Mouse (Mus musculus): ENCODE measurements around the gene Fam98c.
"Not testable (repeated sequence)": the region's sequence is repeated elsewhere in the genome, so short reads cannot be mapped to it uniquely, and the experiment has no call there.

Gene Fam98c

DNA sequence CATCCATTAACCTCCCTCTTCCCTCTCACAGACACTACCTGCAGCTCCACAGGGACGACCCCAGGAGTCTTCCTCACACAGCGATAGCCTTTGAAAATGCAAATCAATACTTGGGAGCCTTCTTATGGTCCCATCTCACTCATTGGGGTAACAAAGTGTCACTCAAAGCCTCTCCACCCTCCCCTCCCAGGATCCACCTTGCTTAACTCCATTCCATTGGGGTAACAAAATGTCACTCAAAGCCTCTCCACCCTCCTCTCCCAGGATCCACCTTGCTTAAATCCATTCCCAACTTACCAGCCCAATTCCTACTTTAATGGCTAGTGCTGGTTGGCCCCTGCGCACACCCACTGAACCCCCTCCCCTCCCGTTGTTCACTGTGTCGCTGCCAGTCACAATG lies 2.2 kb upstream of the Fam98c start:
- no peak for DNase-seq (ENCODE audit: low spot score)

DNA sequence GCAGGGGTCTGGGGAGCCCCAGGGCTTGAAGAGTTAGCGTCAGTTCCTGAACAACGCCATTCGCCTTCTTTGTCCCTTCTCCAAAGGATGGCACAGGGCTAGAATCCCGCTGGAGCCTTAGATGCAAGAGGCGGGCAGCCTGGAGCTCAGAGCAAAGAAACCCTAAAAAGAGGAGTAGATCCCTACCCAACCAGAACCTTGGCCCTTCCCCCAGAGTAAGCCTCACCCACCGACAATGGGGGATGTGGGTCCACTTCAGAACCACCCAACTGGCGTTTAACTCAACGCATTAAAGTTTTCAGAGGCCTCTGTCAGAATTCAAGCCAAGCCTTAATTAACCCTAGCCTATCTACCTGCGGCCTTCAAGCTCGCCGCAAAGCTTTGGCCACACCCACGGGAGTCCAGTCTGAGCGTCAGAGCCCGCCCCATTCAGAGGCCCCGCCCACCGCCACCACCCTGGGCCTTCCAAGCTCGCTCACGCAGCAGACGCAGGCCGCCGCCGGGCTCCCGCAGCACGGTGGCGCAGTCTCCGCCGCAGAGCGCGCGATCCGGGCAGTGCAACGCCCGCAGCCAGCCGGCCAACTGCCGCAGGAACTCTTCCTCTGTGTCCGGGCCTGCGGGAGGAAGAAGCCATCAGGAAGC lies 717 bp downstream of the Fam98c start:
- DNase-seq (ENCODE audit: low spot score), result peak; percentile 79

DNA sequence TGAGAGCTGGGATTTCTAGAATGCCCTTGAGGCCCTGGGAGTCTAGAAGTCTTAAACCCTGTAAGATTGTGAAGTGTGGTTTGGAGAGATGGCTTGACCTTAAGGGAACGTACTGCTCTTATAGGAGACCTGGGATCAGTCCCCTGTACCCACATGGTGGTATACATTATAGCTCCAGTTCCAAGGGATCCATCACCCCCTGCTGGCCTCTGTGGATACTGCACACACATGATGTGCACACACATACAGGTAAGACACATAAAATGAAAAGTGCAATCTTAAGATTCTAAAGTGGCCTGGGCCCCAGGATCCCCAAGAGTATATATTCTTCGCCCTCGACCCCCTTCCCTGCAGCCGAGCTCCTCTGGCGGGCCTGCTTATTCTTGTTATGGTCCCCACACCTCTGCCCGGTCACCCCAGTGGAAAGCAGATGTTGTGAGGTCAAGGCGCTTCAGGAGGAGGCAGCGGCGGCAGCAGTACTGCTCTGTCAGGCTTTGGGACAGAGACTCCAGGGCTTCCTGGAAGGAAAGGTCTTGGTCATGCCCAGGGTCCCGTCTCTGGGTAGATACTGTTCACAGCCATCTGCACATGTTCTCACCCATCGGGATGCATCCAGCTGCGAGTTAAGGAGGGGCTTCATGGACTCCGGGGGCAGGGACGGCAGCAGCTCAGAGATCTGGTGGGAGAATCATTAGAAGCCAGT lies 1.9 kb downstream of the Fam98c start:
- DNase-seq (ENCODE audit: low spot score), result no peak

DNA sequence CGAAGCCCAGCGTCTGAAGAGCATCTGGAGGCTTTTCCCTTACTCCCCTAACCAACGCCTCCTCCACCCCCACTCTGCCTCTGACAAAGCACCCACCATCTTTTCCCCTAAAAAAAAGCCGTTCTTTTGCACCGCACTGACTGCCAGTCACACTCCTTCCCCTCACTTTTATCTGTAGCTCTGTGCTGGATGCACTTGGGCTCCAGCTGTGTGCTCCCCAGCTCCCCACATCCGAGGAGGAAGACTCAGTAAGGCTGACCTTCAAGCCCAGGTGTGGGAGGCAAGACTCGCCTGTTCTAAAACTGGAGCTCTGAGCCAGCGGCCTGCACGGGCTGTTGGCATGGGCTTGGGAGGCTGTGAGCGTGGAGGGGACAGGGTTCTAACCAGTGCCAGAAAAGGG lies 4.5 kb downstream of the Fam98c start:
- no peak for DNase-seq (ENCODE audit: low spot score)

DNA sequence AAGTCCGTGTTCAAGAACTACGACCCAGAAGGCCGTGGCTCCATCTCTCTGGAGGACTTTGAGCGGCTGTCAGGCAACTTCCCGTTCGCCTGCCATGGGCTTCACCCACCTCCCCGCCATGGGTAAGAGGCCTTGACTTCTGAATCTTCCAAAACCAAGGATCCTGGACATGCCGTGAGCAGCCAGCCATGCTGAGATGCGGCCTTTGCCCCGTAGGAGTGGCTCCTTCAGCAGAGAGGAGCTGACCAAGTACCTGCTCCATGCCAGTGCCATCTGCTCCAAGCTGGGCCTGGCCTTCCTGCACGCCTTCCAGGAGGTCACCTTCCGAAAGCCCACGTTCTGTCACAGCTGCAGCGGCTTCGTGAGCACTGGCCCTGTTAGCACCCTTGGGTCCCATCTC lies 7.3 kb downstream of the Fam98c start:
- DNase-seq (ENCODE audit: low spot score), result no peak

DNA sequence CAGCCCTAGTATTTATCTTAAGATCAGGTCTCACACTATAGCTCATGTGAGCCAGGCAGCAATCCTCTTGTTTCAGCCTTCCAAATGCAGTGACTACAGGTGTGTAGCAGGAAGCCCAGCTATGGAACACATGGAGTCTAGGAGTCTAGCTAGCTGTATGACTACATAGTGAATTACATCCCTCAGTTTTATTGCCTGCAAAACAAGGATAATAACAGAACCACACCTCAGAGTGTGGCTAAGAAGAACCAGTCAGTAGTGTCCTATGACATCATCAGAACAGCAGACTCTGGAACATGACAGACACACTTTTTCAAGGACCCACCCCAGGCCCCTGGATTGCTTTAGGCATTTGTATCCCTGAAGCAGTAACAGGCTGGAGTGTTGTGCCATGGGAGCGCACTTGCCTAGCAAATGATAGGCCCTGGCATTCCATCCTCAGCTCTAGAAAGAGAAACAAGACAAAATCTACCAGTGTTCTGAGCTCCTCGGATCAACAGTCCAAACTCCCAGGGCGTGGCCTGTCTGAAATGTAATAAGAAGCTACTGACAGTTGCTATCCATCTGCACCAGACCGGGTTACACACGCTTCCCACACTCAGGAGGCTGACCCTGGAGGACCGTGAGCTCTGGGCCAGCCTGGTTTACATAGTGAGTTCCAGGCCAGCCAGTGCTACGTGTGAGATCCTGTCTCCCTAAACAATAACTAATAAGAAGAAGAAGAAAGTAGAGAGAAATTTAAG lies 9.2 kb downstream of the Fam98c start:
- no peak for DNase-seq (ENCODE audit: low spot score)

DNA sequence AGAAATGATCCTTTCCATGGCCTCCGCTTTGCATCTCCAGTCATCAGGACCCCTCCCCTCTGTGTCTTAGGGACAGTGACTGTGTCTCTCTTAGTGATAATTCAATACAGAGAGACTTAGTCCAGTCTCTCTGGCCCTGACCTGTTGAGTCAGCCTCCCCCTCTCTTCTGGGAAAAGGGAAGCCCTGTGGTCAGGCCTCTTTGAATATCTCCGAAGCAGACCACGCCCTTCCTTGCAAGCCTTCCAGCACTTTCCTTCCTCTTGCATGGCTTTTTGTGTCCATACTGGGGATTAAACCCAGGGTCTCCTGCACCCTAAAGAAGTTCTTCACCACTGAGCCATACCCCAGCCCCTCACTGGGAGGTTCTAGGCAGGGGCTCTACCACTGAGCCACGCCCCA lies 12.0 kb downstream of the Fam98c start:
- DNase-seq (ENCODE audit: low spot score), result no peak

DNA sequence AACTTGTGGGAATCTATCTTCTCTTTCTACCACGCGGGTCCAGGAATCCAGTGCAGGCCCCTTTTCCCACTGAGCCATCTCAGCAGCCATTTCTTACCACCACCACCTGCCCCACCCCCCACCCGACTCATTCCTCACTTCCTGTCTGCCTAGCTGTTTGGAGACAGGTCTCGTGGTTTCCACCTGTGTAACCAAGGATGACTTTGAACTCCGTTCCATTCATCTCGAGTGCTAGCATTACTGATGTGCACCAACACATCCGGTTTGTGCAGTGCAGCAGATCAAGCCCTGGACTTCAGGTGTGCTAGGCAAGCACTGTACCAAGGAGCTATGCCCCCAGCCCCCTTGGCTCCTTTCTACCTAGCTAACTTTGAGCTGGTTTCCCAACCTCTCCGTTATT lies 14.6 kb downstream of the Fam98c start:
- no peak for DNase-seq (ENCODE audit: low spot score)

DNA sequence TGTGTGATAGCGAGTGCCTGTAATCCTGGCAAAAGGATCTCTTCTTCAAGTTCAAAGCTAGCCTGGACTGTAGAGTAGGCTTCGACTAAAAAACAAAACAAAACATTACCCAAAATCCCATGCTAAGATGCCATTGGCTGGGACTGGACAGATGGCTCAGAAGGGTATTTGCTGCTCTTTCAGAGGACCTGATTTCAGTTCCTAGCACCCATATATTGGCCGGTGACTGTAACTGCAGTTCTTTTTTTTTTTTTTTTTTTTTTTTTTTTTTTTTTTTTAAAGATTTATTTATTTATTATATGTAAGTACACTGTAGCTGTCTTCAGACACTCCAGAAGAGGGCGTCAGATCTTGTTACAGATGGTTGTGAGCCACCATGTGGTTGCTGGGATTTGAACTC lies 16.8 kb downstream of the Fam98c start:
- not testable (repeated sequence) for DNase-seq (ENCODE audit: low spot score)

DNA sequence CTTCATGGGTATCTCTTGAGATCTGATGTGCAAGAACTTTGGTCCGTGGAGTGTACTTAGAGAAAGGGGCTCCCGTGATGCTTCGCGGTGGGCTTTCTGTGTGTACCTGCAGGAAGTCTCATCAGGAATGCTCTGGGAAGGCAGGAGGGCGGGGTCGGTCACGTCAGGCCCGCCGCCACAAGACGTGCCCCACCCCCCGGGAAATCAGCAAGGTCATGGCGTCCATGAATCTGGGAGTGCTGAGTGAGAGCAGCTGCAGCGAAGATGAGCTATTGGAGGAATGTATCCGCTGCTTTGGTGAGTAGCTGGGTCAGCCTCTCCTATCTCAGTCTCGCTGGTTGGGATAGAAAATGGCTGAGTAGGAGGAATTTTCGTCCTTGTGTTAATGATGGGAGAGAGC lies 18.6 kb downstream of the Fam98c start:
- peak; percentile 74 for DNase-seq (ENCODE audit: low spot score)

DNA sequence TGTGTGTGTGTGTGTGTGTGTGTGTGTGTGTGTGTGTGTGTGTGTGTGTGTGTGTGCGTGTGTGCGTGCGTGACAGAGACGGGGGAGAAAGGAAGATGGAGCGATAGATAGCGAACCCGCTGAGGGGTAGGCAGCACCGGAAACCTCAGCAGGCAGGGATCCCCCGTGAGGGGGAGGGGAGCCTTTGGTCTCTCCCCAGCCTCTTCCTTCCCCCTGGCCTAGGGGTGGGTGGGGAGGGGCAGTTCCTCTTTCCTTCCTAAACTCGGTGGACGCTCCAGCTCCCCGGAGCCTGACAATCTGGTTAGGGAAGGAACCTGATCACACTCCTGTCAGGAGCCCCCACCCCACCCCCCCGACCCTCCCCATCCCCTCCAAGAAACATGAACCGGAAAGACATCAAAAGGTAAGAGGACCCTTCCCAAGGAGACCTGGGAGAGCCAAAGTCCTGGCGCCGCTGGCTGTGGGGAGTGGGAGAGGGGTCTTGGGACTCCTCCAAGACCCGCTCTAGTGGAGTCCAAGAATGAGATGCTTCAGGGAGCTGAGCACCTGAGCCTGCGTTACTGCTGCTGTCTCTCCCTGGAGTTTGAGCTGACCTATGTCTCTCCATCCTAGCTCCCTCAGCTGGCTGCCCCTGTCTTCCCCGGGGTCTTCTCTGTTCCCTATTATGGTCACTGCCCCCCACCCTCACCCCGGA lies 21.2 kb downstream of the Fam98c start, which contains the start of gene Rasgrp4:
Rasgrp4 (plus strand) TSS at position 159 of the 694 bp plus-strand sequence.
- no peak for DNase-seq (ENCODE audit: low spot score)

DNA sequence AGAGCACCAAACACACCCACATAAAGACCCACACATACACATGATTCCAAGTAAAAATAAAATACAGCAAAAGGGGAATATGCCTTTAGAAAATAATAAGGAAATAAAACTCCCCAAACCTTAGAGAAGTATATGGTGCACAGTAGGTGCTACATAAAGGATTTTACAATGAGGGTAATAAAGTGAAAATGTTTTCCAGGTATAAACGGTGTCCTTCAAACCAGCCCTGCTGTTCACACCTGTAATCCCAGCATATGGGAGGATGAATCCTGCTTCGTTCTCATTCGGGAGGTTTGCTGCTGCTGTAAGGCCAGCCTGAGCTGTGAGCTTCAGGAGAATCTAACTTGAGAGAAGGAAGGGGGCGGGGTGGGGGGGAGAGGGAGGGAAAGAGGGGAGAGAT lies 21.8 kb downstream of the Fam98c start:
- DNase-seq (ENCODE audit: low spot score), result no peak

DNA sequence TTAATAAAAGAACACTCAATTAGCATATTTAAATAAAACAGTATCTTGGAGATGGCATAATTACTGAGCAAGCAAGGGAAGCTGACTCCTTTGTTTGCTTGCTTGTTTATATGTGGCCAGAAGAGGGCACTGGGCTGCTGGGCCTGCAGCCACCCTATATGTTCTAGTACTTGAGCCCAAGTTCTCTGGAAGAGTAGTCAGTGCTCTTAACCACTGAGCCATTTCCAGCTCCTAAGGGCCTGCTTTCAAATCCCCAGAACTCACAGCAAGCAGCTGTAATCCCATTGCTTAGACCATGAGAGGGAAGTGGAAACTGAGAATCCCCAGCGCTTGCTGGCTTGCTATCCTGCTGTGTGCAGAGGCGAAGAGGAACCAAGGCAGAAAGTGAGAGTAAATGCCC lies 27.3 kb downstream of the Fam98c start:
- DNase-seq (ENCODE audit: low spot score), result no peak

DNA sequence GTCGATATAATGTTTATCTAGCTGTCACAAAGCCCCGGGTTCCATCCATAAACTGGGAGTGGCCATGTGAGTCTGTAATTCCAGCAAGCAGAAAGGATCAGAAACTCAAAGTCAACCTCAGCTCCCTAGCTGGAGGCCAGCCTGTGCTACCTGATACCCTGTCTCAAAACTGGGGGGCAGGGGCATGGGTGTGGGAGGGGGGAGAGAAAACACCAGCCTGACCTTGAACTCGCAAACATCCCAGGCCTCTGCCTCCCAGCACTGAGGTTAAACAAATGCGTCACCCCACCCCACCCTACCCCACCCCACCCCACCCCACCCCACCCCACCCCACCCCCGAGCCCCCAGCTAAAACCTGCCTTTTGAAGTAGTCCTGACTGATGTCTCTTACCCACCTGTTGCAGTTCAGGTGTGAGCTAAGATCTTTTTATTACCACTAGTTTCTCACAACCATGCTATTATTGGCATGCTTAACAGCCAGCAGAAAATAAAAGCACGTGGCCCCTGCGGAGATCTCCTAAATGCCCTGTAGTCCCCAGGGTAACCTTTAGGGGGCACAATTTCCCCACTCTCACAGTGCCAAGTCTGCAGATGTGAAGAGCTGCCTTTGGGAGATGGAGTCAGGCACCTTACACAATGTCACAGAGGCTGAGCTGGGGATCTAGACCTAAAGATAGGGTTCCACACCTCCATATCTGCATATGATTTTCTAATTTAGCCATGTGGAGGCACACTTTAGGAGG lies 29.7 kb downstream of the Fam98c start:
- DNase-seq (ENCODE audit: low spot score), result peak; percentile 25

DNA sequence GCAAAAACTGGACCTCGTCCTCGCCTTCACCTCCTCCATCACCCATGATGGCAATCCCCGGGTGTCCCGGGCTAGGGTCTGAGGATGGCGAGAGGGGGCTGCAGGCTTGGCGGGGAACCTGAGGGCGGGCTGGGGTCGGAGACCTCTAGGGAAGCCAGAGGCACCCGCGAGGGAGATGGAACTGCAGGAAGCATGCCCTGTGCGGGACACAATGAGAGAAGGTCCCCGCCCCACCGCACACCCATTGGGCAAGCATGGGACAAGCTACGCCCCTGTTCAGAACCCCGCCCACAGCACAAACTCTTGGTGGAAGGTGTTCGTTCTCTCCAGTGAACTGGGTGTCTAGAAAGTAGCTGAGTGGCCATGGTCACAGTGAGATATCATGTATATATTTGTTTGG lies 31.1 kb downstream of the Fam98c start, which contains the start of gene Ryr1:
Ryr1 (minus strand) TSS at position 210 of the 400 bp plus-strand sequence.
- DNase-seq (ENCODE audit: low spot score), result peak; percentile 48

DNA sequence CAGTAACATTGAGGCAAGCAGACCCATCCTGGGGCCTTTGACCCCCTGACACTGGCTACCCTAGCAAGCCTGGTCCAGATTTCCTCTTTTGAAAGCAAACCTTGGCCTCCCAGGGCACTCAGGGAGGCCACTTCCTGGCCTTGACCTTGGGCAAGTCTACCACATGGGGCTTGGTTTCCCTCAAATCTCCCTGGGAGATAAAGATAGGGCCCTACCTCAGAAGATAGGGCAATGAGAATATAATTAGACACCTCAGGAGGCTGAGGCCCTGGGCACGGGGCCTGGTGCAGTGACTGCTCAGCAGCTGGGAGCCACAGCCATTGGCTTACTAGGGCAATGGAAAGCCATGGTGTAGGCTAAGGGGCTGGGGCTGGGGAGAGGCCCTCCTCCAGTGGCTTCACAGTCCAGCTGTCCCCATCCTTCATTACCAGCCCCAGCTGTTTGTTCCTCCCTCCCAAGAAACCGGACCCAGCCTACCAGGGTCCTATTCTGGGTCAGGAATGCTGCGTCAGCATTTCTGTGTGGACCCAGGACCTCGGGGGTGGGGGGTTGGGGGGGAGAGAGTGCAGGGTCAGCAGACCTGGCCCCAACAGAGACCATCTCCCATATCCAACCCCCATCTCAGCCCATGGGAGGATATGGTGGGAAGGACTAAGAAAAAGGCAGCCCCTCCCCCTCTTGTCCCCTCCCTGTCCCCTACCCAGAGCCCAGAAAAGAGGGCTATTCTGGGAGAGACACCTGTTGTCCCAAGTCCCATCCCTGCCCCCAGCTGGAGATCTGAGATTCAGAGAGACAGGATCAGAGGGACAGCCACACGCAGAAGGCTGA lies 32.3 kb downstream of the Fam98c start:
- no peak for DNase-seq (ENCODE audit: low spot score)

DNA sequence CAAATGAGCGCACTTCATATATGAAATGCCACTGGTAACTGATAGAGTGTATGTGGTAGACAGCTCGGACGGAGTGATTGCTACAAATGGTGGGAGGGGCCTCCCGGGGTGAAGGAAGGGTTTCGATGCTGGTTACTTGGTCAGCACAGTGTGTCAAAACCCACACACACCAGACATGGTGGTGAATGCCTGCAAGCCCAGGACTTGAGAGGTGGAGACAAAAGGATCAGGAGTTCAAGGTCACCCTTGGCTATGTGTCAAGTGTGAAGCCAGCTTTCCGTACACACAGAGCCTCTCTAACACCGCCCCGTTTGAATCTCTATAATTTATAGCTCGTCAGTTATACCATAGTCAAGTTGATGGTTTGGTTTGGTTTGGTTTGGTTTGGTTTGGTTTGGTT lies 33.2 kb downstream of the Fam98c start:
- DNase-seq (ENCODE audit: low spot score), result no peak

DNA sequence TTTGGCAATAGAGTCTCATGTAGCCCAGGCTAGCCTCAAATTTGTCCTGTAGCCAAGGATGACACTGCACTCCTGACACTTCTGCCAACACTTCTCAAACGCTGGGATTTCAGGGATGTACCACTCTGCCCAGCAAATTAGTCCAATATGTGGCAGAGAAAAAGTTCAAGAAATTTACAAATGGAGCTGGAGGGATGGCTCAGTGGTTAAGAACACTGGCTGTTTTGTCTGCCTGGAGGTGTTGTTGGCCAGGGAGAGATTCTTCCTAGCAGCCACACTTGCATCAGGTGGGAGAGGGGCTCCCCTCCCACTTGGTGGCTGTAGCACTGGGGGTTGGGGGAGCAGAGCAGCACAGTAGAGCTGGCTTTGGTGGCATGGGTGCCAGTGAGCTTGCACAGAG lies 36.5 kb downstream of the Fam98c start:
- no peak for DNase-seq (ENCODE audit: low spot score)

DNA sequence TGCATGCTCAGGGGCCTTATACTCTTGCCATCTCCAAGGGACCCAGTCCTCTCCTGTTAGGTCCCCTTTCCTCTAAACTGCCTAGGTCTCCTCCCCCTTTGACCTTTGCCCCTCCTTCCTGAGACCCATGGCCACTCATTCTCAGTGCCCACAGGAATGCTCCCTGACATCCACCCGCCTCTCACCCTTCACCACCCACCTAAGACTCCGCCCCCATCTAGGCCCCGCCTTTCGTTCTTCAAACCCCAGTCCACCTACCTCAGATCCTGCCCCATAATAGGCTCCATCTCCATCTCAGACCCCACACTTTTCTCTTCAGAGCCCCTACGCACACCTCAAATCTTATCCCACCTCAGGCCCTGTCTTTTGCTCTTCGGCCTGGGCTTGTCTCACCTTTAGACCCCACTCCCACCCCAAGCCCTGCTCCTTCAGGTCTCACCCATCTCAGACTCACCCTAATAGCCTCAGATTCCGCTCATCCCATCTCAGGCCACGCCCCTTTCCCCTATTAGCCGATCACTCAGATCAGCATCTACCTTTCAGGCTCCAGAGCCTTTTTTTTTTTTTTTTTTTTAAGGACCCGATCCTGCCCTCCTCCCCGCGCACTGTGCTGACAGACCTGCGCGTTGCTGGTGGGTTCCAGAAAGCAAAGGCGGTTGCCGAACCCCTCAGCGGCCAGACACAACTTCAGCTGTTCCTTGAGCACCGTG lies 37.7 kb downstream of the Fam98c start:
- DNase-seq (ENCODE audit: low spot score), result no peak
